ENCODE assay signal across 26 mouse cellular contexts in genomic region chr2:13342325-13342926, GRCm38 (mm10).
A peak's percentile ranks its signal among the peaks of the same experiment; 100 is the strongest.
DNase-seq lines count a peak whose midpoint lies in the region; ATAC-seq and TF ChIP-seq lines count a peak whose summit lies in the region.
"Had no signal": no experiment of that assay in that cellular context is flagged by ENCODE, and none has a peak within 500 bp of the region (broad histone marks: within the 10 kb centered on the region; RNA-seq: fewer than 3 reads in every experiment).

No protein-coding gene starts in this region.

- no peaks in the 10 kb centered on the region for H3K9me3 ChIP-seq in lung, embryonic 14.5 days (ENCODE audit: low read depth, low read length)
- H3K9me3 ChIP-seq in midbrain, postnatal 0 days (ENCODE audit: low read length), result no peaks in the 10 kb centered on the region
- H3K9me3 ChIP-seq in midbrain, embryonic 15.5 days, result no peaks in the 10 kb centered on the region
- no peaks in the 10 kb centered on the region for H3K9me3 ChIP-seq in kidney, embryonic 16.5 days (ENCODE audit: low read length)
- no peaks in the 10 kb centered on the region for H3K9me3 ChIP-seq in heart, embryonic 10.5 days
- H3K9me3 ChIP-seq: hindbrain, embryonic 10.5 days; intestine, embryonic 15.5 days; limb, embryonic 10.5 days; limb, embryonic 15.5 days; liver, embryonic 13.5 days; midbrain, embryonic 12.5 days had no signal

- ATAC-seq in lung, embryonic 14.5 days (ENCODE audit: insufficient read depth), result no peak
- ATAC-seq in midbrain, postnatal 0 days (ENCODE audit: low FRiP score), result no peak
- no peak for ATAC-seq in midbrain, embryonic 15.5 days (replicated peaks)
- ATAC-seq in kidney, embryonic 16.5 days (ENCODE audit: low FRiP score, low TSS enrichment), result peak; percentile 65
- ATAC-seq: CD4-positive, CD25-positive, alpha-beta regulatory T cell, adult 4 months; forebrain, postnatal 0 days; hindbrain, embryonic 16.5 days; intestine, embryonic 15.5 days had no signal

- H3K4me2 ChIP-seq in lung, embryonic 14.5 days, result no peak overlapping the region
- H3K4me2 ChIP-seq in midbrain, postnatal 0 days (ENCODE audit: low read depth, low read length, poor library complexity, severe bottlenecking), result no peak overlapping the region
- H3K4me2 ChIP-seq in midbrain, embryonic 15.5 days, result no peak overlapping the region
- no peak overlapping the region for H3K4me2 ChIP-seq in kidney, embryonic 16.5 days (replicated peaks; ENCODE audit: low read depth, low read length)
- H3K4me2 ChIP-seq: intestine, embryonic 15.5 days; limb, embryonic 15.5 days; liver, embryonic 13.5 days; midbrain, embryonic 12.5 days had no signal

- WGBS in lung, embryonic 14.5 days, result 51% methylated on average over 7 of the region's 7 CpGs
- WGBS in midbrain, postnatal 0 days, result 46% methylated on average over 7 of the region's 7 CpGs
- 50% methylated on average over 7 of the region's 7 CpGs for WGBS in midbrain, embryonic 15.5 days
- WGBS in kidney, embryonic 16.5 days, result 18% methylated on average over 7 of the region's 7 CpGs
- WGBS in heart, embryonic 10.5 days, result 71% methylated on average over 7 of the region's 7 CpGs

- no peak overlapping the region for H3K4me3 ChIP-seq in lung, embryonic 14.5 days (ENCODE audit: low read depth, low read length)
- no peak overlapping the region for H3K4me3 ChIP-seq in midbrain, postnatal 0 days (ENCODE audit: low read depth, low read length)
- no peak overlapping the region for H3K4me3 ChIP-seq in midbrain, embryonic 15.5 days
- no peak overlapping the region for H3K4me3 ChIP-seq in kidney, embryonic 16.5 days (ENCODE audit: low read length)
- H3K4me3 ChIP-seq in heart, embryonic 10.5 days, result no peak overlapping the region
- H3K4me3 ChIP-seq: erythroblast, embryonic 14.5 days; heart, adult 2 months; hindbrain, embryonic 10.5 days; intestine, embryonic 15.5 days; limb, embryonic 10.5 days; limb, embryonic 15.5 days; liver, embryonic 13.5 days; megakaryocyte, embryonic 14.5 days; midbrain, embryonic 12.5 days had no signal

- no peaks in the 10 kb centered on the region for H3K36me3 ChIP-seq in lung, embryonic 14.5 days (ENCODE audit: insufficient read depth)
- no peaks in the 10 kb centered on the region for H3K36me3 ChIP-seq in midbrain, postnatal 0 days (ENCODE audit: insufficient read depth, low read length)
- no peaks in the 10 kb centered on the region for H3K36me3 ChIP-seq in midbrain, embryonic 15.5 days (replicated peaks)
- H3K36me3 ChIP-seq in kidney, embryonic 16.5 days (ENCODE audit: insufficient read depth, low read length), result no peaks in the 10 kb centered on the region
- H3K36me3 ChIP-seq in heart, embryonic 10.5 days, result no peaks in the 10 kb centered on the region
- H3K36me3 ChIP-seq: hindbrain, embryonic 10.5 days; intestine, embryonic 15.5 days; limb, embryonic 10.5 days; limb, embryonic 15.5 days; liver, embryonic 13.5 days; midbrain, embryonic 12.5 days had no signal

- no peak overlapping the region for H3K27ac ChIP-seq in lung, embryonic 14.5 days (ENCODE audit: low read depth)
- no peak overlapping the region for H3K27ac ChIP-seq in midbrain, postnatal 0 days (ENCODE audit: low read depth, low read length)
- H3K27ac ChIP-seq in midbrain, embryonic 15.5 days, result no peak overlapping the region
- no peak overlapping the region for H3K27ac ChIP-seq in kidney, embryonic 16.5 days (ENCODE audit: low read length)
- no peak overlapping the region for H3K27ac ChIP-seq in heart, embryonic 10.5 days
- H3K27ac ChIP-seq: heart, adult 2 months; hindbrain, embryonic 10.5 days; intestine, embryonic 15.5 days; limb, embryonic 10.5 days; limb, embryonic 15.5 days; liver, embryonic 13.5 days; midbrain, embryonic 12.5 days had no signal

- peak; percentile 40 for DNase-seq in lung, embryonic 14.5 days
- no peak for DNase-seq in lung, adult 18-20 months
- peak; percentile 15 for DNase-seq in midbrain, postnatal 0 days (ENCODE audit: low spot score)
- DNase-seq in retina, embryonic 14.5 days (ENCODE audit: low spot score), result peak; percentile 10
- no peak for DNase-seq in heart, embryonic 10.5 days (ENCODE audit: low spot score)
- no peak for DNase-seq in cerebellum, adult 18-20 months
- DNase-seq: adrenal gland, postnatal 14 days; cerebellum, adult 11-12 months; cerebellum, postnatal 14 days; forebrain, postnatal 0 days; heart, adult 2 months; heart, postnatal 14 days; liver, embryonic 13.5 days; lung, postnatal 14 days; thymus, postnatal 4 days had no signal

- H3K9ac ChIP-seq in lung, embryonic 14.5 days, result no peak overlapping the region
- no peak overlapping the region for H3K9ac ChIP-seq in midbrain, postnatal 0 days (replicated peaks; ENCODE audit: low read length, poor library complexity, severe bottlenecking)
- no peak overlapping the region for H3K9ac ChIP-seq in midbrain, embryonic 15.5 days
- H3K9ac ChIP-seq in kidney, embryonic 16.5 days (replicated peaks; ENCODE audit: low read length), result no peak overlapping the region
- H3K9ac ChIP-seq: forebrain, postnatal 0 days; intestine, embryonic 15.5 days; limb, embryonic 15.5 days; liver, embryonic 13.5 days; midbrain, embryonic 12.5 days had no signal

- H3K4me1 ChIP-seq in lung, embryonic 14.5 days (ENCODE audit: insufficient read depth), result no peaks in the 10 kb centered on the region
- H3K4me1 ChIP-seq in midbrain, postnatal 0 days (ENCODE audit: insufficient read depth, low read length), result no peaks in the 10 kb centered on the region
- H3K4me1 ChIP-seq in midbrain, embryonic 15.5 days, result no peaks in the 10 kb centered on the region
- peaks cover 6% of the 10 kb centered on the region; the same call in 1 of the 2 replicates for H3K4me1 ChIP-seq in kidney, embryonic 16.5 days (ENCODE audit: insufficient read depth, low read length)
- H3K4me1 ChIP-seq in heart, embryonic 10.5 days, result no peaks in the 10 kb centered on the region
- H3K4me1 ChIP-seq: intestine, embryonic 15.5 days; limb, embryonic 10.5 days; limb, embryonic 15.5 days; liver, embryonic 13.5 days; megakaryocyte, embryonic 14.5 days; midbrain, embryonic 12.5 days had no signal

- no peaks in the 10 kb centered on the region for H3K27me3 ChIP-seq in lung, embryonic 14.5 days (ENCODE audit: insufficient read depth, low read length)
- H3K27me3 ChIP-seq in midbrain, postnatal 0 days (ENCODE audit: insufficient read depth, low read length), result no peaks in the 10 kb centered on the region
- no peaks in the 10 kb centered on the region for H3K27me3 ChIP-seq in midbrain, embryonic 15.5 days (replicated peaks)
- H3K27me3 ChIP-seq in kidney, embryonic 16.5 days (ENCODE audit: insufficient read depth, low read length), result no peaks in the 10 kb centered on the region
- no peaks in the 10 kb centered on the region for H3K27me3 ChIP-seq in heart, embryonic 10.5 days (ENCODE audit: insufficient read depth, poor library complexity, severe bottlenecking)
- H3K27me3 ChIP-seq: intestine, embryonic 15.5 days; limb, embryonic 15.5 days; liver, embryonic 13.5 days; midbrain, embryonic 12.5 days had no signal

- no peak for TF ChIP-seq CTCF in lung, embryonic 14.5 days (IDR thresholded peaks at IDR 0.05; ENCODE audit: low read depth)
- no peak for TF ChIP-seq CTCF in midbrain, postnatal 0 days (IDR thresholded peaks at IDR 0.05)

Comparison
In these comparisons a context has a peak if more than half of its experiments do, and no peak if none do; other contexts are left out.
1. DNase-seq: peak in lung, embryonic 14.5 days (single experiment), midbrain, postnatal 0 days (single experiment) and retina, embryonic 14.5 days (single experiment); none in lung, adult 18-20 months (0 of 2), heart, embryonic 10.5 days (single experiment) and cerebellum, adult 18-20 months (0 of 2).